Mouse (Mus musculus) CH12.LX (cell line): ENCODE data around the gene Galnt18. TPM values are rescaled to one million over a fixed set of nuclear protein-coding genes. Genes with fewer than 3 reads are reported as not detected.

Experiments used
- DNase-seq: peaks from one replicate; pipeline ENCODE4 v3.0.0-alpha.2; 2013; ENCODE audit errors: extremely low read depth
- H3K27ac ChIP-seq: 2 replicates; pipeline ENCODE4 v1.5.1; 2012; ENCODE audit warnings: low read depth, mild to moderate bottlenecking, control low read depth, moderate library complexity; ENCODE audit not compliant: insufficient read depth
- H3K27me3 ChIP-seq: replicated peaks from 2 replicates; pipeline ENCODE3; 2012; ENCODE audit warnings: inconsistent platforms
- H3K36me3 ChIP-seq, 2 experiments: replicated peaks in 1 of 2; 2 replicates each; pipeline versions ENCODE3 to v1.6.1; 2012; ENCODE audit warnings: inconsistent platforms in 1 of 2, low read length in 1 of 2, mild to moderate bottlenecking in 1 of 2, mixed read lengths in 1 of 2, moderate library complexity in 1 of 2; ENCODE audit not compliant: control insufficient read depth in 1 of 2, insufficient read depth in 1 of 2
- H3K4me1 ChIP-seq, 2 experiments: 2 replicates each; pipeline ENCODE4 v1.6.1; 2012; ENCODE audit warnings: inconsistent platforms in 1 of 2, moderate library complexity in 1 of 2; ENCODE audit not compliant: insufficient read depth in 2 of 2, control insufficient read depth in 1 of 2
- H3K4me2 ChIP-seq: 2 replicates; pipeline ENCODE4 v1.6.1; 2012; ENCODE audit warnings: low read depth, mild to moderate bottlenecking, control low read depth; ENCODE audit not compliant: poor library complexity, insufficient read depth, severe bottlenecking
- H3K4me3 ChIP-seq, 3 experiments: fragments of 150-350 bp in 1 of 3; sonication (generic) in 1 of 3; replicated peaks in 1 of 3; 2 replicates each; pipeline versions ENCODE3 to v1.5.1; 2011 to 2012; ENCODE audit warnings: low read depth in 2 of 3, low read length in 2 of 3, mild to moderate bottlenecking in 2 of 3, moderate library complexity in 2 of 3, control low read depth in 1 of 3, improper control_type of control experiment in 1 of 3, inconsistent platforms in 1 of 3, mixed read lengths in 1 of 3; ENCODE audit not compliant: poor library complexity in 1 of 3
- H3K79me2 ChIP-seq: replicated peaks from 2 replicates; pipeline ENCODE4 v1.6.1; 2012; ENCODE audit warnings: mild to moderate bottlenecking, moderate library complexity; ENCODE audit not compliant: control insufficient read depth, poor library complexity, insufficient read depth, severe bottlenecking; ENCODE audit errors: extremely low read depth
- H3K9ac ChIP-seq: 2 replicates; pipeline ENCODE4 v1.6.1; 2012; ENCODE audit warnings: low read depth, mild to moderate bottlenecking, control low read depth, moderate library complexity; ENCODE audit not compliant: insufficient read depth
- H3K9me3 ChIP-seq: replicated peaks from 2 replicates; pipeline ENCODE3; 2012; ENCODE audit warnings: low read length, inconsistent platforms, mixed read lengths
- CHD1 ChIP-seq: IDR thresholded peaks from 2 replicates; pipeline ENCODE4 v1.6.1; 2012; ENCODE audit warnings: low read depth, low read length, improper control_type of control experiment, inconsistent platforms
- CHD2 ChIP-seq: IDR thresholded peaks from 2 replicates; pipeline ENCODE4 v1.6.1; 2011; ENCODE audit warnings: low read length, improper control_type of control experiment
- E2F4 ChIP-seq: IDR thresholded peaks from 2 replicates; pipeline ENCODE4 v1.6.1; 2011; ENCODE audit warnings: low read depth, low read length, improper control_type of control experiment; ENCODE audit not compliant: insufficient replicate concordance
- ETS1 ChIP-seq: conservative IDR thresholded peaks from 2 replicates; pipeline ENCODE4 v1.6.1; 2012; ENCODE audit warnings: low read depth, mild to moderate bottlenecking, inconsistent platforms, low read length, improper control_type of control experiment, moderate library complexity
- JUN ChIP-seq: IDR thresholded peaks from 2 replicates; pipeline ENCODE4 v1.6.1; 2011; ENCODE audit warnings: low read depth, mild to moderate bottlenecking, low read length, improper control_type of control experiment, moderate library complexity; ENCODE audit not compliant: insufficient read depth
- JUND ChIP-seq: conservative IDR thresholded peaks from 2 replicates; pipeline ENCODE4 v1.6.1; 2011; ENCODE audit warnings: low read depth, low read length, improper control_type of control experiment
- KAT2A ChIP-seq: IDR thresholded peaks from 2 replicates; pipeline ENCODE4 v1.6.1; 2012; ENCODE audit warnings: low read length, improper control_type of control experiment, inconsistent platforms; ENCODE audit not compliant: insufficient replicate concordance
- MAX ChIP-seq: IDR thresholded peaks from 2 replicates; pipeline ENCODE4 v1.6.1; 2011; ENCODE audit warnings: low read length, improper control_type of control experiment
- MAZ ChIP-seq: IDR thresholded peaks from 2 replicates; pipeline ENCODE4 v1.6.1; 2012; ENCODE audit warnings: low read depth, mild to moderate bottlenecking, inconsistent platforms, low read length, improper control_type of control experiment, moderate library complexity
- MEF2A ChIP-seq: IDR thresholded peaks from 2 replicates; pipeline ENCODE4 v1.6.1; 2014; ENCODE audit warnings: low read depth, mild to moderate bottlenecking, inconsistent platforms, low read length, improper control_type of control experiment, borderline replicate concordance
- MXI1 ChIP-seq: IDR thresholded peaks from 2 replicates; pipeline ENCODE4 v1.6.1; 2011; ENCODE audit warnings: mild to moderate bottlenecking, low read depth, low read length, improper control_type of control experiment
- NELFE ChIP-seq: IDR thresholded peaks from 2 replicates; pipeline ENCODE4 v1.6.1; 2011; ENCODE audit warnings: low read depth, low read length, improper control_type of control experiment
- NRF1 ChIP-seq: IDR thresholded peaks from 2 replicates; pipeline ENCODE4 v1.6.1; 2014; ENCODE audit warnings: low read depth, mild to moderate bottlenecking, inconsistent platforms, low read length, improper control_type of control experiment, moderate library complexity
- PAX5 ChIP-seq: IDR thresholded peaks from 2 replicates; pipeline ENCODE4 v1.6.1; 2012; ENCODE audit warnings: low read length, inconsistent platforms, mixed read lengths
- POLR2A ChIP-seq: IDR thresholded peaks from 2 replicates; pipeline ENCODE4 v1.6.1; 2011; ENCODE audit warnings: low read depth, mild to moderate bottlenecking, improper control_type of control experiment, low read length
- RAD21 ChIP-seq: IDR thresholded peaks from 2 replicates; pipeline ENCODE4 v1.6.1; 2011; ENCODE audit warnings: low read depth, mild to moderate bottlenecking, low read length, improper control_type of control experiment, moderate library complexity
- RCOR1 ChIP-seq: conservative IDR thresholded peaks from 2 replicates; pipeline ENCODE4 v1.6.1; 2012; ENCODE audit warnings: low read depth, mild to moderate bottlenecking, inconsistent platforms, low read length, improper control_type of control experiment
- UBTF ChIP-seq: IDR thresholded peaks from 2 replicates; pipeline ENCODE4 v1.6.1; 2012; ENCODE audit warnings: low read depth, mild to moderate bottlenecking, inconsistent platforms, low read length, improper control_type of control experiment, moderate library complexity
- USF1 ChIP-seq: IDR thresholded peaks from 2 replicates; pipeline ENCODE4 v1.6.1; 2014; ENCODE audit warnings: low read depth, mild to moderate bottlenecking, inconsistent platforms, low read length, improper control_type of control experiment
- ZC3H11A ChIP-seq: IDR thresholded peaks from 2 replicates; pipeline ENCODE4 v1.6.1; 2012; ENCODE audit warnings: low read depth, mild to moderate bottlenecking, inconsistent platforms, low read length, improper control_type of control experiment
- ZKSCAN1 ChIP-seq: IDR thresholded peaks from 2 replicates; pipeline ENCODE4 v1.6.1; 2012; ENCODE audit warnings: low read depth, inconsistent platforms, low read length, improper control_type of control experiment, borderline replicate concordance
- dilution Hi-C: fragments of 300-500 bp; cut with MboI; formaldehyde crosslinking; loops from 2 replicates; pipeline ENCODE4 v1.14.3; 2020; ENCODE audit warnings: low sequenced_read_pairs; ENCODE audit not compliant: extremely low pct_unique_long_range_greater_than_20kb, extremely low pct_ligation_motif_present
- in situ Hi-C: fragments of 300-500 bp; cut with MboI; formaldehyde crosslinking; loops from 3 replicates; pipeline ENCODE4 v1.14.3; 2019; ENCODE audit warnings: low sequenced_read_pairs, low pct_ligation_motif_present, low pct_unique_long_range_greater_than_20kb, mixed read lengths
- polyA plus RNA-seq: library from polyadenylated mRNA; unstranded; fragments of >175 nt; gene quantifications from 2 replicates; pipeline ENCODE4 v1.2.1, GENCODE M21; 2012; ENCODE audit warnings: low read depth; ENCODE audit not compliant: insufficient read length
- total RNA-seq, 2 experiments: library from RNA; depleted of rRNA; stranded (reverse); fragments of 300-350 nt in 1 of 2; fragments of >200 nt in 1 of 2; gene quantifications; 2 replicates each; pipeline ENCODE4 v1.2.3; 2012 to 2014

Galnt18 gene
- total and polyA plus RNA-seq, 3 experiments: 0.04 TPM; not detected in 2

DNA sequence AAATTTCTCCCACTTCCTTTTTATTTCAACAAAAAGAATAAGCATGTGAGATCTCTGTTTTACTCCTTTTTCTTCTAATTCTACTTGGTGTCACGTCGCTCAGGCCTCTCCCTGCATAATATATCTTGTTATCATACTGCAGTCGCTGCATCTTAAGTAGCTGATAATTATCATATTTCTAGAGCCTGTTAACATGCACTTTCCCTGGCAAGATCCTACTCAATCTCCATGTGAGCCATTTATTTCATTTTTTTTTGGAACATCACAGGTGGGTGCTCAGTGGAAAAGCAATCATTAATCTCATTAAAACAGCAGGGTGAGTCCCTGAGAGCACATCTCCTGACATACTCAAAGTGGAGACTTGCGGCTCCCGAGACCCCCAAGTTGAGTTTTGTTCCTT lies 143.3 kb downstream of the Galnt18 start:
- in situ Hi-C loops: no loop called here
- no peak overlapping the region for H3K9ac ChIP-seq
- H3K4me2 ChIP-seq: no peak overlapping the region
- no peaks in the 10 kb centered on the region for H3K36me3 ChIP-seq
- H3K4me1 ChIP-seq: no peaks in the 10 kb centered on the region
- no peak for DNase-seq
- H3K9me3 ChIP-seq: peaks cover 4% of the 10 kb centered on the region
- H3K4me3 ChIP-seq: no peak overlapping the region
- H3K27me3 ChIP-seq: peaks cover 66% of the 10 kb centered on the region
- dilution Hi-C loops: no loop called here
- no peaks in the 10 kb centered on the region for H3K79me2 ChIP-seq
- H3K27ac ChIP-seq: no peak overlapping the region
- TF ChIP-seq KAT2A: no peak
- no peak for TF ChIP-seq NELFE
- TF ChIP-seq ZC3H11A: no peak
- no peak for TF ChIP-seq PAX5
- TF ChIP-seq NRF1: no peak
- no peak for TF ChIP-seq E2F4
- TF ChIP-seq CHD1: no peak
- no peak for TF ChIP-seq ETS1
- no peak for TF ChIP-seq MXI1
- no peak for TF ChIP-seq MEF2A
- TF ChIP-seq JUND: no peak

GRCm38 (mm10) chr7:111631265-111631664 lies 148.5 kb downstream of the Galnt18 start:
- Histone ChIP-seq H3K27me3 (peaks cover 58% of the 10 kb centered on the region), H3K4me1 (no peaks in the 10 kb centered on the region), H3K79me2 (no peaks in the 10 kb centered on the region), H3K27ac (no peak overlapping the region), H3K36me3 (no peaks in the 10 kb centered on the region), H3K4me3 (no peak overlapping the region), H3K9ac (no peak overlapping the region), H3K4me2 (no peak overlapping the region), H3K9me3 (peaks cover 4% of the 10 kb centered on the region)
- in situ Hi-C loops: no loop called here
- DNase-seq: no peak
- dilution Hi-C loops: no loop called here
- TF ChIP-seq ZC3H11A (no peak), MAZ (no peak), UBTF (no peak), JUN (no peak), RCOR1 (no peak), CHD2 (no peak), NRF1 (no peak), POLR2A (no peak), ZKSCAN1 (no peak), USF1 (no peak), RAD21 (no peak), NELFE (no peak), MAX (no peak)
